Comparison of ENCODE assay signal across 8 mouse cellular contexts in the genomic region with DNA sequence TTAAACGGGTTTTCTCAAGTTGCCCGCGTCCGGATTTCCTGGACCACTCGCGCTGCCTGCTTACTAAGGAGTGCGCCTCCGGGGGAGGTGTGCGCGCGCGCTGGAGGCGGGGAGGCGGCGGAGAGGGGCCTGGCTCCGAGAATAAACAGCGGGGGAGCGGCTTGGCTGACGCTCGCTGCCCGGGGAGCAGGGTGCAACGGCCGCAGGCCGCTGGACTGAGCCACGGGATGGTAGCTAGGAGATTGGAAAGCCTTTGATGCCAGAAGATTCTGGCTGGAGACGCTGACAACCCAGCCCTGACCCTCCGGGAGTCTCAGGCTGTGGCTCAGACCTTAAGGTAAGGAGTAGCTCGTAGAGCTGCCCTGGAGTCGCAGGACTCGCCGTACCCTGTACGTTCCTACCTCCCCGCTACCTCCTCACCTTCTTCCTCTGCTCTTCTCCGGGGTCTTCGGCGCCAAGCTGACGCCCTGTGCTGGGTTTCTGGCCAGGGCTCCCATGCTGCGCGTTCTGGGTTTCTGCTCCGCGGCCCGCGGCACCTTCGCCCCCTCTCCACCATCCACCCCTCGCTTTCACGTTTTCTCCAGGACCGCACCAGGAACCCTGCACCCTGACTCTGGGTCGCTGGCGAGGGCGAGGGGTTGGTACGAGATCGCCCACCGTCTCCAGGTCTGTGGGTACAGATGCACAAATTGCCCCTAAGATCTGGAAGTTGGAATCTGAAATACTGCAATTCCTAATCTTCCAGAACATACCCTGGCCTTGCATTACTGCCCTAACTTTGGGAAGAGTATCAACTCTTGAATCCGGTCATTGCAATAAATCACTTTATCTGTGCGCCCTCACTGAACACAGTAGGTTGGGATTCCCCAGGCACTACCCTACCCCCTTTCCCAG. TPM values are rescaled to one million over a fixed set of nuclear protein-coding genes. Genes with fewer than 3 reads are reported as not detected.
A peak's percentile ranks its signal among the peaks of the same experiment; 100 is the strongest.
DNase-seq lines count a peak whose midpoint lies in the region; ATAC-seq lines count a peak whose summit lies in the region.

A gene (plus strand): TSS at position 120 of the 894 bp plus-strand sequence.

- no peaks in the 10 kb centered on the region for H3K36me3 ChIP-seq in embryonic facial prominence, embryonic 11.5 days (replicated peaks; ENCODE audit: control insufficient read depth, insufficient read depth, low read depth, low read length)
- H3K36me3 ChIP-seq in heart, embryonic 11.5 days (ENCODE audit: control insufficient read depth, insufficient read depth, low read length) = no peaks in the 10 kb centered on the region
- no peaks in the 10 kb centered on the region for H3K36me3 ChIP-seq in liver, embryonic 16.5 days (ENCODE audit: control insufficient read depth, insufficient read depth)
- H3K36me3 ChIP-seq in neural tube, embryonic 12.5 days = no peaks in the 10 kb centered on the region

- no peaks in the 10 kb centered on the region for H3K4me1 ChIP-seq in embryonic facial prominence, embryonic 11.5 days (ENCODE audit: control insufficient read depth, insufficient read depth, low read length)
- peaks cover 15% of the 10 kb centered on the region for H3K4me1 ChIP-seq in heart, embryonic 11.5 days (ENCODE audit: control insufficient read depth, insufficient read depth, low read length)
- H3K4me1 ChIP-seq in liver, embryonic 16.5 days (ENCODE audit: control insufficient read depth, low read depth, low read length) = no peaks in the 10 kb centered on the region; the same call in 1 of the 2 replicates
- peaks cover 15% of the 10 kb centered on the region for H3K4me1 ChIP-seq in neural tube, embryonic 12.5 days

- ATAC-seq in embryonic facial prominence, embryonic 11.5 days (replicated peaks; ENCODE audit: insufficient number of reproducible peaks, low FRiP score, low TSS enrichment, low read depth) = peak; percentile 59; the same call in 1 of the 2 replicates
- ATAC-seq in heart, embryonic 11.5 days (replicated peaks; ENCODE audit: insufficient number of reproducible peaks, low FRiP score, low TSS enrichment) = no peak
- peak; percentile 63 for ATAC-seq in liver, embryonic 16.5 days (ENCODE audit: low read depth)
- no peak for ATAC-seq in neural tube, embryonic 12.5 days (ENCODE audit: low FRiP score, low read depth)

- peak within 1 kb of the TSS; percentile 98 for H3K4me2 ChIP-seq in embryonic facial prominence, embryonic 11.5 days (ENCODE audit: low read depth, low read length)
- H3K4me2 ChIP-seq in heart, embryonic 11.5 days = peak within 1 kb of the TSS; percentile 87
- peak within 1 kb of the TSS; percentile 59 for H3K4me2 ChIP-seq in liver, embryonic 16.5 days (ENCODE audit: low read depth, low read length)
- H3K4me2 ChIP-seq in neural tube, embryonic 12.5 days (replicated peaks) = peak within 1 kb of the TSS; percentile 99

- DNase-seq in layer of hippocampus, adult 11-12 months (ENCODE audit: low spot score) = peak; percentile 25
- no peak for DNase-seq in layer of hippocampus, adult 9-10 months (ENCODE audit: low spot score)
- DNase-seq in embryonic facial prominence, embryonic 11.5 days (ENCODE audit: low spot score) = peak; percentile 66
- DNase-seq in kidney, postnatal 25 days = peak; percentile 35 to 48
- peak; percentile 83 for DNase-seq in thymus, postnatal 14 days

- no peaks in the 10 kb centered on the region for H3K9me3 ChIP-seq in embryonic facial prominence, embryonic 11.5 days (replicated peaks; ENCODE audit: control insufficient read depth, low read length)
- H3K9me3 ChIP-seq in heart, embryonic 11.5 days (replicated peaks; ENCODE audit: control insufficient read depth, low read length) = no peaks in the 10 kb centered on the region
- no peaks in the 10 kb centered on the region for H3K9me3 ChIP-seq in liver, embryonic 16.5 days (replicated peaks; ENCODE audit: control insufficient read depth, low read length)
- no peaks in the 10 kb centered on the region for H3K9me3 ChIP-seq in neural tube, embryonic 12.5 days

- peak within 1 kb of the TSS; percentile 47 for H3K4me3 ChIP-seq in embryonic facial prominence, embryonic 11.5 days (ENCODE audit: low read depth, low read length)
- peak within 1 kb of the TSS; percentile 49 for H3K4me3 ChIP-seq in heart, embryonic 11.5 days (ENCODE audit: low read depth, low read length)
- peak within 1 kb of the TSS; percentile 60 for H3K4me3 ChIP-seq in liver, embryonic 16.5 days (ENCODE audit: low read depth, low read length)
- H3K4me3 ChIP-seq in neural tube, embryonic 12.5 days = peak within 1 kb of the TSS; percentile 49

- H3K27ac ChIP-seq in embryonic facial prominence, embryonic 11.5 days (replicated peaks; ENCODE audit: low read depth, low read length) = no peak within 1 kb of the TSS
- H3K27ac ChIP-seq in heart, embryonic 11.5 days (ENCODE audit: low read depth, low read length) = no peak within 1 kb of the TSS
- H3K27ac ChIP-seq in liver, embryonic 16.5 days (ENCODE audit: low read length) = 0 out of 2 replicates have a peak within 1 kb of the TSS, but pooled peaks have one; percentile 24
- no peak within 1 kb of the TSS for H3K27ac ChIP-seq in neural tube, embryonic 12.5 days

- H3K27me3 ChIP-seq in embryonic facial prominence, embryonic 11.5 days (ENCODE audit: control insufficient read depth, insufficient read depth, low read length) = peaks cover 4% of the 10 kb centered on the region; the same call in 1 of the 2 replicates
- H3K27me3 ChIP-seq in heart, embryonic 11.5 days (ENCODE audit: control insufficient read depth, insufficient read depth, low read length) = peaks cover 7% of the 10 kb centered on the region; the same call in 1 of the 2 replicates
- H3K27me3 ChIP-seq in liver, embryonic 16.5 days (ENCODE audit: control insufficient read depth, insufficient read depth, low read depth, low read length) = peaks cover 35% of the 10 kb centered on the region
- H3K27me3 ChIP-seq in neural tube, embryonic 12.5 days (replicated peaks) = peaks cover 16% of the 10 kb centered on the region

- 2% methylated on average over 55 of the region's 55 CpGs for WGBS in embryonic facial prominence, embryonic 11.5 days
- 2% methylated on average over 55 of the region's 55 CpGs for WGBS in heart, embryonic 11.5 days (ENCODE audit: insufficient replicate concordance)
- 3% methylated on average over 55 of the region's 55 CpGs for WGBS in liver, embryonic 16.5 days (ENCODE audit: insufficient replicate concordance)
- WGBS in neural tube, embryonic 12.5 days = under 1% methylated on average over 55 of the region's 55 CpGs

- peak within 1 kb of the TSS; percentile 49 for H3K9ac ChIP-seq in embryonic facial prominence, embryonic 11.5 days (replicated peaks; ENCODE audit: low read length)
- peak within 1 kb of the TSS; percentile 74 for H3K9ac ChIP-seq in heart, embryonic 11.5 days (ENCODE audit: low read depth, low read length)
- H3K9ac ChIP-seq in liver, embryonic 16.5 days (ENCODE audit: low read depth, low read length) = peak within 1 kb of the TSS; percentile 54
- H3K9ac ChIP-seq in neural tube, embryonic 12.5 days = peak within 1 kb of the TSS; percentile 56; the same call in 1 of the 2 replicates

RNA-seq across cellular contexts. Expression of the gene that starts here (rescaled TPM):
- 1.5 and 1.7 TPM in 2 replicates for polyA plus RNA-seq in embryonic facial prominence, embryonic 11.5 days (2014; fragmentation: Nextera tagmentation; extraction: Ambion mirVana)
- polyA plus RNA-seq in heart, embryonic 11.5 days (2014; fragmentation: Nextera tagmentation; extraction: Ambion mirVana) = 1.6 TPM in 2 replicates
- polyA plus RNA-seq in liver, embryonic 16.5 days (2015; fragmentation: Nextera tagmentation; extraction: Ambion mirVana) = 2.4 and 2.5 TPM in 2 replicates
- polyA plus RNA-seq in neural tube, embryonic 12.5 days (2016; fragmentation: Nextera tagmentation; extraction: Ambion mirVana) = 0.84 and 1.0 TPM in 2 replicates

Comparison
In these comparisons a context has a peak if more than half of its experiments do, and no peak if none do; other contexts are left out.
1. ATAC-seq: peak in embryonic facial prominence, embryonic 11.5 days (single experiment) and liver, embryonic 16.5 days (single experiment); none in heart, embryonic 11.5 days (single experiment) and neural tube, embryonic 12.5 days (single experiment).
2. Peak in every context shown above with its lines, with median percentiles within 50 percentile points of each other: H3K4me2 ChIP-seq, H3K4me3 ChIP-seq and H3K9ac ChIP-seq.